Mouse (Mus musculus) heart, adult 2 months (tissue): ENCODE results near the gene Cyth3.

Source experiments
- EP300 ChIP-seq: fragments of 200-500 bp; IDR thresholded peaks from 2 replicates; pipeline ENCODE4 v1.6.1; 2011; ENCODE audit warnings: low read depth, low read length, control low read depth; ENCODE audit not compliant: insufficient read depth
- POLR2A ChIP-seq: fragments of 200-500 bp; IDR thresholded peaks from 2 replicates; pipeline ENCODE4 v1.6.1; 2011; ENCODE audit warnings: mild to moderate bottlenecking, low read depth, low read length, control low read depth; ENCODE audit not compliant: insufficient read depth

DNA sequence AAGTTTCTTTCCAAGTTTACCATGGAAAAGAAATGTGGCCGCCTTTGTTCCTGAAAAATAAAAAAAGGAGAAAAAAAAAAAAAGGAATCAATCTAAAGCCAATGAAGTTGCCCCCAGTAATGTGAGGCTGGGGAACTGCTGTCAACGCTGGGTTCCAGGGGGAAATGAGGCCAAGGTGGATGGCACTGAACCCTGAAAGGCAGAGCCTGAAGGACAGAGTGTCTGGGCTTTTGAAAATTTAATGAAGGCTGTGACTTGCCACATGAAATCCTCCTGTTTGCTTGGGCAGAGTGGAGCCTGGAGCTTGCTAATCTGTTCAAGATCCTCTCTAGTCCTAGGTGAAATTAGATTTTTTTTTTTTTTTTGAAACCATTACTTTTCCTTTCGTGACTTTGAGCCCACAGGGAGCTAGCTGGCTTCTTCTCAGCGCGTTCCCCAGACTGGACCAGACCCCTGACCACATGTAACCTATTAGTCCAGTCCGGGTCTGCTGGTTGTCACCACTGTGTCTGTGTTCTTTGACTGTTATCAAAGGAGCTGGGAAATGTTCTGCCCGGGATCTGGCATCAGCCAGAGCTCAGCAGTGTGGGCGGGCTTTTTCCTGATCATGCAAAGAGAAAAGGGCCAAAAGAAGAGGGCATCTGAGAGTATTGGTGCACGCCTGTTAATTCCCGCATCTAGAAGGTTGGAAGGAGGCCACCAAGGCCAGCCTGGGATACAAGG is 4.6 kb upstream of the Cyth3 start:
- TF ChIP-seq EP300 (no peak), POLR2A (no peak)
